Comparison of ENCODE assay signal across 8 mouse cellular contexts in genomic region chr15:5116270-5117030, GRCm38 (mm10). TPM values are rescaled to one million over a fixed set of nuclear protein-coding genes. Genes with fewer than 3 reads are reported as not detected.
DNase-seq lines count a peak whose midpoint lies in the region; ATAC-seq lines count a peak whose summit lies in the region.

Rpl37 (plus strand) TSS chr15:5116645.

- no peaks in the 10 kb centered on the region for H3K27me3 ChIP-seq in forebrain, embryonic 14.5 days (replicated peaks; ENCODE audit: control insufficient read depth, insufficient read depth, low read length)
- H3K27me3 ChIP-seq in neural tube, embryonic 15.5 days (replicated peaks): no peaks in the 10 kb centered on the region

- peak within 1 kb of the TSS; percentile 87 for H3K27ac ChIP-seq in forebrain, embryonic 14.5 days (ENCODE audit: low read depth, low read length)
- peak within 1 kb of the TSS; percentile 87 for H3K27ac ChIP-seq in neural tube, embryonic 15.5 days (replicated peaks)

- peak; percentile 96 for DNase-seq in ES-CJ7 (ENCODE audit: low read depth, low spot score)
- DNase-seq in cerebellum, adult 11 months: peak; percentile 97
- peak; percentile 99 for DNase-seq in forebrain, embryonic 14.5 days (ENCODE audit: low spot score)
- DNase-seq in heart, postnatal 14 days: peak; percentile 99
- DNase-seq in layer of hippocampus, adult 11-12 months (ENCODE audit: low spot score): peak; percentile 99
- DNase-seq in lung, adult 18-20 months: peak; percentile 98 to 99
- DNase-seq in testis, postnatal 14 days (ENCODE audit: low spot score): peak; percentile 98

- peak within 1 kb of the TSS; percentile 87 for H3K4me2 ChIP-seq in forebrain, embryonic 14.5 days (ENCODE audit: low read length)
- peak within 1 kb of the TSS; percentile 80 for H3K4me2 ChIP-seq in neural tube, embryonic 15.5 days

- peaks cover 38% of the 10 kb centered on the region for H3K36me3 ChIP-seq in forebrain, embryonic 14.5 days (ENCODE audit: control insufficient read depth, insufficient read depth, low read length)
- peaks cover 36% of the 10 kb centered on the region for H3K36me3 ChIP-seq in neural tube, embryonic 15.5 days

- ATAC-seq in forebrain, embryonic 14.5 days: peak; percentile 99
- peak; percentile 98 for ATAC-seq in neural tube, embryonic 15.5 days (ENCODE audit: low FRiP score)

- H3K9me3 ChIP-seq in forebrain, embryonic 14.5 days (replicated peaks; ENCODE audit: control insufficient read depth, low read length): no peaks in the 10 kb centered on the region
- no peaks in the 10 kb centered on the region for H3K9me3 ChIP-seq in neural tube, embryonic 15.5 days (replicated peaks)

- peak within 1 kb of the TSS; percentile 97 for H3K9ac ChIP-seq in forebrain, embryonic 14.5 days (ENCODE audit: low read length)
- peak within 1 kb of the TSS; percentile 90 for H3K9ac ChIP-seq in neural tube, embryonic 15.5 days (replicated peaks)

- whole genome bisulfite sequencing in forebrain, embryonic 14.5 days: under 1% methylated on average over 55 of the region's 55 CpGs
- under 1% methylated on average over 55 of the region's 55 CpGs for WGBS in neural tube, embryonic 15.5 days

- intact Hi-C loops in heart, postnatal 14 days (cut with DNase I): loop anchor here (1.0 to 10.0 kb wide), 2 partner anchors 27 to 1588 kb away; partner anchors contain the start of genes Prkaa1 and Rictor

- peak within 1 kb of the TSS; percentile 93 for H3K4me3 ChIP-seq in forebrain, embryonic 14.5 days (ENCODE audit: low read depth, low read length)
- peak within 1 kb of the TSS; percentile 95 for H3K4me3 ChIP-seq in neural tube, embryonic 15.5 days (replicated peaks)

- peaks cover 14% of the 10 kb centered on the region for H3K4me1 ChIP-seq in forebrain, embryonic 14.5 days (ENCODE audit: control insufficient read depth, insufficient read depth, low read length)
- H3K4me1 ChIP-seq in neural tube, embryonic 15.5 days: peaks cover 29% of the 10 kb centered on the region

RNA-seq across cellular contexts. Expression of gene Rpl37, which starts in this region (rescaled TPM):
- 391 and 567 TPM in 2 replicates for polyA plus RNA-seq in forebrain, embryonic 14.5 days (2014; fragmentation: Nextera tagmentation; extraction: Ambion mirVana)
- total RNA-seq in heart, postnatal 14 days (2021): 100 to 1,000 TPM; 183 to 196 TPM
- polyA plus RNA-seq in neural tube, embryonic 15.5 days (2015; fragmentation: Nextera tagmentation; extraction: Ambion mirVana): 343 and 364 TPM in 2 replicates

Comparison
In these comparisons a context has a peak if more than half of its experiments do, and no peak if none do; other contexts are left out.
1. Peak in every context shown above with its lines: DNase-seq, ATAC-seq, H3K4me3 ChIP-seq and H3K27ac ChIP-seq.